Mouse (Mus musculus) spleen, embryonic (tissue): ENCODE results near the gene Zdhhc18.

Experiments
- CTCF ChIA-PET: fragments of 350-600 bp; sonication (Branson Sonifier 250); formaldehyde crosslinking; loops from one replicate; lab custom pipeline; 2022; lab: Charles Lee

The Zdhhc18 gene

DNA sequence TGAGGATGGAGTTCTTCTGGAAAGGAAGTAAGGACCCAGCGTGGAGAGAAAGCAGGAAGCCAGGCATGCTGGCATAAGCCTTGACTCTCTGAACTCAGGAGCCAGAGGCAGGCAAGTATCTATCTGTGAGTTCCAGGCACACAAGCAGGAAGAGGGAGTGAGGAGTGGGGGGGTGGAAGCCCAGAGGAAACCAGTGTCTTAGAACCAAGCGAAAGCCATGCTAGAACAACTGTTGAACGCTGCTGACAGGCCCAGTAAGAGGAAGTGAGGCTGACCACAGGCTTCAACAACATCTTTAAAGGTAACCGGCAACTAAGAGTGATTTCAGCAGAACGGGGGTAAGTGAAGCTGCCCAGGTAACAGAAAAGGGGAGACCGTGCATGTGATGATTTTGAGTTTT is 16.2 kb upstream of the Zdhhc18 start:
- CTCF ChIA-PET: interaction anchor here (0.6 to 1.1 kb wide), 2 partner anchors 141 to 162 kb away, joined by 5 to 12 read pairs; no protein-coding TSS in a partner anchor

DNA sequence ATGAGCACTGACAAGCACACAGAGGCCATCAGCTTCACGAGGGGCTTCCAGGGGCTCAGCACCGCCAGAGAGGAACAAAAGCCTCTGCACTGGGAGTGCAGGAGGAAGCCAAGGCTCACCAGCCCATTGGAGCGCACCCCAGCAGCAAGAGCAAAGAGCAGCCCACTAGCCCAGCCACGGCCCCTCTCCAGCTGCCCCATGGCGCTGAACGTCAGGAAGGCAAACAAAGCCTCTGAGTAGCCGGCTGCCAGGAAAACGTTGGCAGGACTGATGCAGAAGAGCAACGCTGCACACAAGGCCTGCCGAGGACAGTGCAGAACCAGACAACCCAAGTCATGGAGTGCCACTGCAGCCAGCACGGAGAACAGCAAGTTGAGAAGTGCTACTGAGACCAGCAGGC is 15.2 kb upstream of the Zdhhc18 start:
- CTCF ChIA-PET: interaction anchor here (0.6 kb wide), 1 partner anchor 8 kb away, joined by 4 read pairs; no protein-coding TSS in a partner anchor

DNA sequence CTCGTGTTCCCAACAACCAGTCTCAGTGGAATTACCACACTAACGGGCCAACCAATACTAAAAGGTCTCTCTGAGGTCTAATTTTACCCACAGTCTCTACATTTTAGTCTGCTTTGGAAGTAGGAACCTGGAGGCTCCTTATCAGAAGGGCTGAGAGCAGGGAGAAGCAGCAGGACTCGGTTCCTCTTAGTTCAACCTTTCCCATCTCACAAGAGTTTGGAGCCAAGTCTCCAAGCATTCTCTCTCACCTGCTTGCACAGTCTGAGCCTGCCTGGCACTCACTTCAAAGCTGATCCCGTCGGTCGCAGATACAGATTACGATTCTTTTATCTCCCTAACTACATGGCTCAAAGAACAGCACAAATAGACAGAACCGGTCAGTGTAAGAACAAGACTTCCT is 13.0 kb upstream of the Zdhhc18 start:
- CTCF ChIA-PET: interaction anchor here (0.7 kb wide), 1 partner anchor 1148 kb away, joined by 4 read pairs; no protein-coding TSS in a partner anchor

DNA sequence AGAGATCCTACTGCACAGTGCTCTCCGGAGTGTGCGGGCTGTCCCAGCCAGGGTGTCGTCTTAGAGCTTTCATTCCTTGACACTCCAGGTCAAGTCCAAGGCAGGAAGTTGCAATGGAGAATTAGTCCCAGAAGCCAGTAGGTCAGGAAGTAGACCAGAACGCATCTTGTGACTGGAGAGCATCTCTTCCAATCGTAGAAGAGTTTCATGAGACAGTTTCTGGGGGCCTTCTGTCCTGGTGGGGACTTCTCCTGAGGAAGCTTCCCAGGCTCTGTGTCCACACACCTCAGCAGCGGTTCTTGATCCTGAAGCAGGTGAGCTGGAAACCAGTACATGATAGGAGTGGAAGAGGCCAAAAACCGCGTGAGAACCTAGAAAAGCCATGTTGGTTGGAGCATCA is 12.5 kb upstream of the Zdhhc18 start:
- CTCF ChIA-PET: interaction anchor here (0.7 kb wide), 1 partner anchor 1147 kb away, joined by 4 read pairs; no protein-coding TSS in a partner anchor

DNA sequence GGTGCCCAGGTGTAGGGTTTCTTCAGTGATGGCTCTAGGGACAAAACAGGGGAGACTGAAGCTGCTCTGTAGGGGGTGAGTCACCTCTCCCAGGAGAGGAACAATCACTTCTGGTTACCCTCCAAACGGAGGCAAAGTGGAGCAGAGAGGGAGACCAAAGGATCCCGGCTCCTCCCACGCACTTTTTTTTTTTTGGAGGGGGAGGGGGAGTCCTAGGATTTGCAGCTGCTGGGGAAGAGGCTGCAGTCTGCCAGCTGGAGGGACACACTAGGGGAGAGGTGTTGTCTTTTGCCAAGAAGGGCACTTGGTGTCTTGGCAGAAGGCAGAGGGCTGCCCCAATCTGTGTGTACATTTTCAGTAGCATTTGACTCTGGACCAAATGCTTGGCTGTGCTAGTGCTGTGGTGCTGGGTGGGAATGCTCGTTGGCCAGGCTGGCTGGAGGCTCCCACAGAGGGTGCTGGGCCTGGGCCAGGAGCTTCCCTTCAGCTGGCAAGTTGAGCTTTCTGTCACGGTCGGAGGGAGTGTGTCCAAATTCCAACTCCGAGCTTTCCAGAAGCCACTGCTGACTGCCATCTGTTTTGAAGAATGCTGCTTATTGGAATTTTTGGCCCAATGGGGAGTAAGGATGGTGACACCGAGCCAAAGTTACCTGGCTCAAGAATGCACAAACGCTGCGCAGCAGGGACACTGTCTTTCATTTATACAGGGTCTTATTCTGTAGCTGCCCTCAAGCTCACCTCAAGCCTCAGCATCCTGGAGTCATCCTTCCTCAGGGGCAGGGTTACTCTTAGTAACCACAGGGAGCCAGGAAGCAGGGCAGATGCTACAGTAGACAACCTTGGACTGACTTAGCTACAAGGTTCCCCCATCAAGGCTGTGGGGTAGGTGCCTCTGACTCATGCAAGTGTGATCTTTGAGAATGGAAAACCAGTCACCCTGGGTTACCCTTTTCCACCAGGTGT is 10.5 kb upstream of the Zdhhc18 start:
- CTCF ChIA-PET: interaction anchor here (0.6 to 0.9 kb wide), 4 partner anchors 9 to 157 kb away, joined by 3 read pairs; no protein-coding TSS in a partner anchor

DNA sequence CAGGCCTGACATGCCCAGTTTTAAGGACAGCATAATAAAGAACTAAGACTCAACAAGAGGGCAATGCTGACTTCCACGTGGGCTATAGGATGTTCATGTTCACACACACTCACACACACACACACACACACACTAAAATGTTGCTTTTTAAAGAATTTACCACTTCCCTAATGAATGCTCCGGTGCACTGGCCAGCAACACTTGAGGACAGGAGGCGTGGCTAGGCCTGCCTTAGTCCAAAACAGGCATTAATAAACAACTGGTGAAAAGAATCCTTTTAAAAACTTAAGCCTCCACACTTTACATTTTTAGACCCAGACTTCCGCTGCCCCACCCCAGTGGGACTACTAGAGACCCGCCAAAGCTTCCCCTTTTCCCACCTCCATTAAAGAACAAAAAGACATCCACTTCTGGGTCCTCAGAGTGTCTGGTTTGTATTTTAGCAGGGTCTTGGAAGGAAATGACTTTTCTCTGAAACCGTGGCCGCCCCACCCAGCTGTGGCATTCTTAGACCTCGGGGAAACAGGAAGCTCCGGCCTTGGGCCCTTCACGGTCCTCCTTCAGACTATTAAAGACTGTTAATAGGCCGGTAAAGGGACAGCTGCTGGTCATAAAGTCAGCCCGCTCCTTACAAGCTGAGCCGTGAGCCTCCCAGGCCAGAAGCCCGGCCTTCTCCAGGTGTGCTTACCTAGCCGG is 9.7 kb upstream of the Zdhhc18 start:
- CTCF ChIA-PET: interaction anchor here (0.7 to 0.9 kb wide), 2 partner anchors 9 to 71 kb away, joined by 3 read pairs; no protein-coding TSS in a partner anchor

DNA sequence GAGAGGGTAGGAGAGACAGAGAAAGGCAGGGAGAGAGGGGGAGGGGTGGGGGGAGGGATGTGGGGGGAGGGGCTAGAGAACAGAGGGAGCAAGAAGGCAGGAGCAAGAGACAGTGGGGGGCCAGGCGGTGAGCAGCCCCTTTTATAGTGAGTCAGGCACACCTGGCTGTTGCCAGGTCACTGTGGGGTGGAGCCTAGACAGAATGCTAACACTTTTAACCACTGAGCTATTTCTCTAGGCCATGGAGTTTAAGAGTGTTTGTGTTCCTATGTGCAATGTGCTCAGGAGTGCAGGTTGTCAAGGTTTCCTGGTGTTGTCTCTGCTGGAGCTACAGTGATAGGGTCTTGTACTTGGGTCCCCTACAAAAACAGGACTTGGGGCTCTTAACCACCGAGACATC is 8.8 kb upstream of the Zdhhc18 start:
- CTCF ChIA-PET: interaction anchor here (0.6 kb wide), 1 partner anchor 719 kb away, joined by 4 read pairs; no protein-coding TSS in a partner anchor

DNA sequence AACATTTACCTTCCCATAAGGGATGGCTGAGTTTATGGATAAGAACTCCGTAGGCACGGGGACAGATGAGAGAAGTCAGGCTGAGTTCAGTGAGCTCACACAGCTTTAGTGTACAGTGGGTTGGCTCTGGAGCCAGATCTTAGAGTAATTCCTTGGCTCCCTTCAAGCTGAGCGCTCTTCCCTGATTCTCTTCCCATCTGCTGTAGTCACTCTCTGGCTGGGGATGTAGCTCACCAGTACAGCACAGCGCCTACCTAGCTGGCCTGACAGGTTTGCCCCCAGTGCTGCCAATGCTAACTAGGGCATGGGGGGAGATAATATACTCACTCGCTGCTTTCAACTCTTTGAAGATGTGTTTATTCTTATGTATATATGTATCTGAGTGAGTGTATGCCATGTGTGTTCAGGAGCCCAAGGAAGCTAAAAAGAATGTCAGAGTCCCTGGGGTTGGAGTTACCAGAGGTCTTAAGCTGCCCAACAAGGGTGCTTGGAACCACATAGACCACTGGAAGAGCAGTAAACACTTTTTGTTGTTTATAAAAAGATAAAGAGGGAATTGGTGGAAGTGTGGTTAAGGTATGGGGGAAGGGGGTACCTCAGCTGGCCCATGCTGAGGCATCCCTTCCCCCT is 8.0 kb upstream of the Zdhhc18 start:
- CTCF ChIA-PET: interaction anchor here (0.6 kb wide), 2 partner anchors 29 to 720 kb away, joined by 4 to 14 read pairs; no protein-coding TSS in a partner anchor

DNA sequence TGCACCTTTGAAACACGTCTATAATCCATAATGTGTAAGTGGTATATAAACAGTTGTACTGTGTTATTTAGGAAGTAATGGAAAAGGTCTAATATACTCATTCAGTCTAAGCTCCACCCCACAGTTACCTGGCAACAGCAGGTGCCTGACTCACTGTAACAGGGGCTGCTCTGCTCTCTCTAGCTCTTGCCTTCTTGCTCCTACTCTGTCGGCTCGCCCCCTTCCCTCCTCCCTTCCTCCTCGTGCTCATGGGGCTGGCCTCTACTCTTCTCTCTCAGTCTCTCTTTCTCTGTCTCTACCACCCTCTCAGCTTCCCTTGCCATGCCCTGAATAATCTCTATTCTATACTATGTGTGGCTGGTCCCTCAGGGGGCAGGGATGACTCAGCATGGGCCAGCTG is 7.0 kb upstream of the Zdhhc18 start:
- CTCF ChIA-PET: interaction anchor here (0.6 to 1.0 kb wide), 4 partner anchors 13 to 174 kb away, joined by 3 read pairs; no protein-coding TSS in a partner anchor

DNA sequence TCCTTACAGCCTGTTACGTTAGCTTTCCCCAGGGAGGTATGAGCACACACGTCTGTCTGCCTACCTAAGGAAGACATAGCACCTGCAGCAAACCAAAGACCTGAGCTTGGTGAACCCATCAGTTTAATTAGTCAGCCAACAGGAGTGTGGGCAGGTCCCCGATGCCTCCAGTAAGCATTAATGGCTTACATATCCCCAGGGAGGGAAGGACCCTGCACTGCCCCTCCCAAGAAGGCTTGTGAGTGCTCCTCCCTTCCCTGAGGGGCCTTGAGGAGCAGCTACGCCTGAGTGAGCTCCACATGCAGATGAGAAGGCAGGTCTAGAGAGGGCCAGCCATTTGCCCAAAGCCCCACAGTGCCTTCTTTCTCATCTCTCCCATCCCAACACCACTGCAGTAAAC is 6.3 kb upstream of the Zdhhc18 start:
- CTCF ChIA-PET: interaction anchor here (0.5 to 1.0 kb wide), 5 partner anchors 14 to 174 kb away, joined by 3 read pairs; no protein-coding TSS in a partner anchor

DNA sequence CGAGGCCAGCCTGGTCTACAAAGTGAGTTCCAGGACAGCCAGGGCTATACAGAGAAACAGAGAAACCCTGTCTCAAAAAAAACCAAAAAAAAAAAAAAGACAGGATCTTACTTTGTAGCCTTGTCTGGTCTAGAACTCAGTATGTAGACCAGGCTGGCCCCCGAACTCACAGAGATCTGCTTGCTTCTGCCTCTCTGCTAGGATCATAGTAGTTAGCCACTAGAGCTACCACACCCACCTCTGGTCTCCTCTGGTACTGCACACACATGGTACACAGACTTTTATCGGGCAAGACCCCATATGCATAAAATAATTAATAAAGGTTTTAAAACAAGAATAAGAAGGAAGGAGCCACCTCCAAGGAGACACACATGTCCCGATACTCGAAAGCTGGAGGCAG is 4.1 kb upstream of the Zdhhc18 start:
- CTCF ChIA-PET: interaction anchor here (0.7 kb wide), 1 partner anchor 56 kb away, joined by 6 read pairs; no protein-coding TSS in a partner anchor

DNA sequence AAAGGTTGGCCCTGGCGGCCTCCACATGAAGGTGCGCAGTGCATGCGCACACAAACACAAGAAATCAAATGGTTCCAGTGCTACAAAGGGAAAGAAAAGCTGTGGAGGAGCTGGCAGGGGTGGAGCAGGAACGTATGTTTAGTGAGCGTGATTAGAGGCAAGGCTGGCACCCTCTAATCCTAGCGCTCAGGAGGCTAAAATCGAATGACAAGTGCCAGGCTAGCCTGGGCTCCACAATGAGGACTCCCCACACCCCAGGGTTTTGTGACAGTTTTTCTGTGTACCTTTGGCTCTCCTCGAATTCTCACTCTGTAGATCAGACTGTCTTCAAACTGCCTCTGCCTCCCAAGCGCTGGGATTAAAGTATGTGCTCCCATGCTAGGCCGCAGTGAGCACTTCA is 2.8 kb upstream of the Zdhhc18 start:
- CTCF ChIA-PET: no interaction called here

DNA sequence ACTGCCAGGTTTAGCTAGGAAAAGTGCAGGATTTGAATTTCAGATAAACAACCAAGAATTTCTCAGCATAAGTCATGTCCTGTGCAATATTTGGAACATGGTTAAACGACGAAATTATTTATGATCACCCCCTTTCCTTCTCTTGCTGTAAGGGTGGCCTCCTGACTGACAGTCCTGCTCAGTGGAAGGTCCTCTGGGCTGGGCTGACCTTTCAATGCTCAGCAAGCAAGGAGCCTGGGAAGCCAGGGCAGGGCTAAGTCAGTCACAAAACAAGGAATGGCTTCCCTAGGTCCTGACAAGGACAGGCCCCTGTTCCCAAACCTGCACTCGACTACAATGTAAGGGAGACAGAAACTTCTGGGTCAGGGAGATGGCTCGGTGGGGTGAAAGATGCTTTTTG is 2.0 kb upstream of the Zdhhc18 start:
- CTCF ChIA-PET: interaction anchor here (1.0 to 1.7 kb wide), 2 partner anchors 9 to 20 kb away, joined by 3 to 5 read pairs; no protein-coding TSS in a partner anchor

DNA sequence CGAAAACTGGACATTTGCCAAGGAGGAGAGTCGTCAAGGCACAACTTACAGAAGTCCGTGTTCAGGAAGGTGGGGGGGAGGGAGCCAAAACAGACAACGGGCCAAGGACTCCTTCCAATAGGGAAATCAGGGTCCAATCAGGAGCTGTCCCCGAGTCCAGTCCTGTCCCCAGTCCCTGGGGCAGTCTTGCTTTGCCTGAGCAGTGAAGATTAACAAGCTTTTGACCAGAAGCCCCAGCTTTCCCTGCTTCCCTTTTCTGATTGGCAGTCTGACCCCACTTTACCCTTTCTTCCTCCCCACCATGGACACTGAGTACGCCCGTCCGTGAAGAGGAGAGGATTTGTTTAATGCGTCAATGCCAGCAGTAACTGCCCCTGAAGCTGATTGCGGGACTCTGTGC is 1.5 kb upstream of the Zdhhc18 start:
- CTCF ChIA-PET: interaction anchor here (1.0 to 1.7 kb wide), 2 partner anchors 10 to 19 kb away, joined by 3 to 5 read pairs; no protein-coding TSS in a partner anchor

DNA sequence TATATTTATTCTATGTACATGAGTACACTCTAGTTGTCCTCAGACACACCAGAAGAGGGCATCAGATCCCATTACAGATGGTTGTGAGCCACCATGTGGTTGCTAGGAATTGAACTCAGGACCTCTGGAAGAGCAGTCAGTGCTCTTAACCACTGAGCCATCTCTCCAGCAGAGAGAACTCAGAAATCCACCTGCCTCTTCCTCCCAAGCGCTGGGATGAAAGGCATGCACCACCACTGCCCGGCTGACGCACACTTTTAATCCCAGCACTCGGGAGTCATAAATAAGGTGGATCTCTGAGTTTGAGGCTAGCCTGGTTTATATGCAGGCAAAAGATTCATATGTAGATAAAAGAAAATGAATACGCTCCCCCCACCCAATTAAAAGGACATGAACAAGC is 490 bp downstream of the Zdhhc18 start:
- CTCF ChIA-PET: interaction anchor here (0.7 to 1.2 kb wide), 3 partner anchors 17 to 54 kb away, joined by 3 read pairs; no protein-coding TSS in a partner anchor

DNA sequence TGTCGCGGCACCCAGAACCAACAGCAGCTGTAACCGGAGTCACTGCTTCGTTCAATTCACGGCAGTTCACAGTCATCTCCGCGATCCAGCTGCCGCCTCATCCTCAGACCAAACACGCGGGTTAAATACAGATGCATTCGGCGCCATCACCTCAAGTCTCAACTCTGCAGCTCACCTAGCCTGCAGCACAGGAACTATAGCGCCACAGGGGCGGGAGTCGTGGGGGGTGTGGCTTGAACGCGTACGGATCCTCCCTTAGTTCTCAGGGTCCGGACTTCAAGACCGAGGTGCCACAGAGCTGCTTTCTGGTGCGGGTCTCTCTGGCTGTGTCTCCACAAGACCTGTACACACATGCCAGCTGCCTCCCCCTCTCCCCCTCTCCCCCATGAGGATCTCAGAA is 4.3 kb downstream of the Zdhhc18 start:
- CTCF ChIA-PET: no interaction called here

DNA sequence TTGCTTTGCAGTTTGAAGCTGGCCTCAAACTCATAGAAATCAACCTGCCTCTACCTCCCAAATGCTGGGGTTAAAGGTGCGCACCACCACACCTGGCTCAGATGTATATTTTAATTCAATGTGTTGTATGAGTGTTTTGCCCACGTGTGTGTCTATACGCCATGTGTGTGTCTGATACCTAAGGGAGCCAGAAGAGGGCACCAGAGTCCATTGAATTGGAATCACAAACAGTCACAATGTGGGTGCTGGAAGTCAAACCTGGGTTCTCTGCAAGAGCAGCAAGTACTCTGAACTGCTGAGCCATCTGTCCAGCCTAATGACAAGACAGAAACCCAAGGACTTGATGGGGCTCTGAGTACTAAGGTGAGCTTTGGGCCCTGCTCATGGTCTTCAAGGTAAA is 4.8 kb downstream of the Zdhhc18 start:
- CTCF ChIA-PET: no interaction called here

DNA sequence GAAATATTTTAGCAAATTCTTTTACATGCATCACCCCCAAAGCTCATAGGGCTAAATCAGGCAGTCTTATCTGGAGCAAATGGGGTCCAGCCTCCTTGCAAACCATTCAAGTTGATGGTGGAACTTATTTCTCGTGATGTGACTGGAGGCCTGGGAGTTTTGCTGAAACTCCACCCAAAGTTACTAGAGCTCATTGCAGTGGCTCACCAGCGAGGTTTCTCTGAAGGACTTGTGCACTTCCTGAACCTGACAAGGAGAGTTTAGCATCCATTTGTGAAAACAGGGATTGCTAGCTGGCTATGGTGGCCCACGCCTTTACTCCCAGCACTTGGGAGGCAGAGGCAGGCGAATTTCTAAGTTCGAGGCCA is 15.9 kb downstream of the Zdhhc18 start:
- CTCF ChIA-PET: interaction anchor here (0.6 to 1.3 kb wide), 3 partner anchors 13 to 191 kb away, joined by 3 to 4 read pairs (median 3); no protein-coding TSS in a partner anchor

DNA sequence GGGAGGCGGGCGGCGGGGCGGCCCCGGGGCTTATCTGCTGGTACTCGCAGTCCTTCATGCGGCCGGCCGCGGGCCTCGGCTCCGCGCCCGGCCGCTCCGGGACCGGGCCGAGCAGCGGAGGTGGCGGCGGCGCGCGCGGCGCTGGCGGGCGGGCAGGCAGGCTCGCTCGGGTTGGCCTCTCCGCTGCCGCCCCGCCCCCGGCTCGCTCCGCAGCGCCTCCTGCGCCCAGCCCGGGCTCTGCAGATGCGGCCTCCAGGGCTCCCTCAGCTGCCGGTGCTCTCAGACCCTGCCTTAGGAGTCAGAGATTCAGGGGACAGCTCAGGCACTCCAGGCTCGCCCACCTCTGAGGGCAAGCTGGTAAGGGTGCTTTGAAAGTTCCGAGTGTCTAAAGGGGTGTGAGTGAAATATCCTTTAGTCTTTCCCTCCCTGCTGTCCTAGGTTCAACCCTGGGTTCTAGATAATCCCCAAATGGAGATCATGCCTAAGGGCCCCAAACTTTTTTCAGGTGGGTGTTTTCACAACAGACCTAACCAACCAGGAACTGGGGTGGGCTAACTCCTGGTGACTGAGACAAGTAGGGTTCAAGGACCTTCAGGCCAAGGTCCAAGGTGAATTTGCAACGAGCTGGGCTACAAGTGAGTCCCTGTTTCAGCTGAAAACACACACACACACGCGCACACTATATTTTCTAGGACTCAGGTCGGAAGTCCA is 16.5 kb downstream of the Zdhhc18 start:
- CTCF ChIA-PET: interaction anchor here (0.9 to 2.1 kb wide), 3 partner anchors 13 to 28 kb away, joined by 3 to 7 read pairs (median 3); no protein-coding TSS in a partner anchor
